ENCODE assay signal across 9 mouse cellular contexts in genomic region chr9:108449860-108450259, GRCm38 (mm10). TPM values are rescaled to one million over a fixed set of nuclear protein-coding genes. Genes with fewer than 3 reads are reported as not detected.
DNase-seq lines count a peak whose midpoint lies in the region; ATAC-seq lines count a peak whose summit lies in the region.
"Had no signal": no experiment of that assay in that cellular context is flagged by ENCODE, and none has a peak within 500 bp of the region (broad histone marks: within the 10 kb centered on the region; RNA-seq: fewer than 3 reads in every experiment).

No protein-coding gene starts in this region.

- peak; percentile 60 for ATAC-seq in neural tube, embryonic 12.5 days (ENCODE audit: low FRiP score, low read depth)

- peak overlapping the region; percentile 74 for H3K27ac ChIP-seq in neural tube, embryonic 12.5 days

- intact Hi-C loops in left cerebral cortex, postnatal 4 days (cut with DNase I) = loop anchor here (5.0 kb wide), 1 partner anchor 48 kb away; no protein-coding TSS in a partner anchor

- H3K9ac ChIP-seq in neural tube, embryonic 12.5 days = peak overlapping the region; percentile 38; the same call in 1 of the 2 replicates

- peaks cover 42% of the 10 kb centered on the region for H3K4me1 ChIP-seq in neural tube, embryonic 12.5 days

- 35% methylated on average over 4 of the region's 4 CpGs for WGBS in neural tube, embryonic 12.5 days

- H3K9me3 ChIP-seq in neural tube, embryonic 12.5 days = no peaks in the 10 kb centered on the region

- peak overlapping the region; percentile 7; the same call in 1 of the 2 replicates for H3K4me3 ChIP-seq in neural tube, embryonic 12.5 days

- H3K27me3 ChIP-seq in neural tube, embryonic 12.5 days (replicated peaks) = no peaks in the 10 kb centered on the region

- H3K4me2 ChIP-seq in neural tube, embryonic 12.5 days (replicated peaks) = peak overlapping the region; percentile 74

- DNase-seq in gastrocnemius, postnatal 10 days = peak; percentile 49
- DNase-seq in gastrocnemius, postnatal 4 days (ENCODE audit: low spot score in 2 of 2) = no peak
- DNase-seq in adrenal gland, postnatal 14 days = peak; percentile 75
- peak; percentile 49 for DNase-seq in forelimb bud, embryonic 11.5 days (ENCODE audit: low read depth, low spot score)
- peak; percentile 82 for DNase-seq in left cerebral cortex, postnatal 4 days
- no peak for DNase-seq in urinary bladder, postnatal 10 days (ENCODE audit: low spot score)
- no peak for DNase-seq in gastrocnemius, adult 18-20 months (ENCODE audit: low spot score)

- peaks cover 13% of the 10 kb centered on the region; the same call in 1 of the 2 replicates for H3K36me3 ChIP-seq in neural tube, embryonic 12.5 days

RNA-seq across cellular contexts. Expression of gene Ccdc71, which starts 10.5 kb away (rescaled TPM):
- 10 to 100 TPM; 20.9 to 21.2 TPM for total RNA-seq in gastrocnemius, postnatal 10 days (2021)
- total RNA-seq in gastrocnemius, postnatal 4 days (2021) = 10 to 100 TPM; 27.0 to 31.3 TPM
- total RNA-seq in adrenal gland, postnatal 14 days (2021) = 35.1 and 36.4 TPM in 2 replicates
- total RNA-seq in left cerebral cortex, postnatal 4 days (2021) = 10 to 100 TPM; 44.3 to 45.7 TPM
- 44.8 and 49.4 TPM in 2 replicates for polyA plus RNA-seq in neural tube, embryonic 12.5 days (2016; fragmentation: Nextera tagmentation; extraction: Ambion mirVana)
- total RNA-seq in gastrocnemius, adult 18-20 months (2021) = 10 to 100 TPM; 14.4 to 15.2 TPM

RNA-seq across cellular contexts. Expression of gene Klhdc8b, which starts 11.5 kb away (rescaled TPM):
- 1 to 10 TPM; 8.0 to 8.8 TPM for total RNA-seq in gastrocnemius, postnatal 10 days (2021)
- total RNA-seq in gastrocnemius, postnatal 4 days (2021) = 10 to 100 TPM; 13.4 to 15.3 TPM
- 29.7 and 30.9 TPM in 2 replicates for total RNA-seq in adrenal gland, postnatal 14 days (2021)
- 10 to 100 TPM; 32.7 to 37.9 TPM for total RNA-seq in left cerebral cortex, postnatal 4 days (2021)
- 51.1 and 63.4 TPM in 2 replicates for polyA plus RNA-seq in neural tube, embryonic 12.5 days (2016; fragmentation: Nextera tagmentation; extraction: Ambion mirVana)
- 1 to 10 TPM; 1.8 to 2.2 TPM for total RNA-seq in gastrocnemius, adult 18-20 months (2021)

RNA-seq across cellular contexts. Expression of gene BC048562, which starts 13.6 kb away (rescaled TPM):
- not detected for total RNA-seq in gastrocnemius, postnatal 10 days (2021)
- not detected for total RNA-seq in gastrocnemius, postnatal 4 days (2021)
- total RNA-seq in adrenal gland, postnatal 14 days (2021) = not detected in 2 replicates
- not detected for total RNA-seq in left cerebral cortex, postnatal 4 days (2021)
- polyA plus RNA-seq in neural tube, embryonic 12.5 days (2016; fragmentation: Nextera tagmentation; extraction: Ambion mirVana) = not detected in 2 replicates
- not detected for total RNA-seq in gastrocnemius, adult 18-20 months (2021)
- polyA plus RNA-seq: frontal cortex, adult 2 months had no signal

RNA-seq across cellular contexts. Expression of gene Ccdc36, which starts 21.6 kb away (rescaled TPM):
- under 1 TPM; 0.14 TPM for total RNA-seq in gastrocnemius, postnatal 10 days (2021)
- total RNA-seq in gastrocnemius, postnatal 4 days (2021) = under 1 TPM; 0.21 to 0.25 TPM
- total RNA-seq in adrenal gland, postnatal 14 days (2021) = not detected in 2 replicates
- total RNA-seq in left cerebral cortex, postnatal 4 days (2021) = under 1 TPM in 1 of 2 experiments, not detected in 1; 0.42 TPM
- 0.80 and 0.84 TPM in 2 replicates for polyA plus RNA-seq in neural tube, embryonic 12.5 days (2016; fragmentation: Nextera tagmentation; extraction: Ambion mirVana)
- not detected for total RNA-seq in gastrocnemius, adult 18-20 months (2021)

RNA-seq across cellular contexts. Expression of gene Lamb2, which starts 29.7 kb away (rescaled TPM):
- total RNA-seq in gastrocnemius, postnatal 10 days (2021) = 100 to 1,000 TPM; 156 to 169 TPM
- 100 to 1,000 TPM; 180 to 191 TPM for total RNA-seq in gastrocnemius, postnatal 4 days (2021)
- 121 and 124 TPM in 2 replicates for total RNA-seq in adrenal gland, postnatal 14 days (2021)
- 10 to 100 TPM; 29.2 to 29.9 TPM for total RNA-seq in left cerebral cortex, postnatal 4 days (2021)
- 28.6 and 29.4 TPM in 2 replicates for polyA plus RNA-seq in neural tube, embryonic 12.5 days (2016; fragmentation: Nextera tagmentation; extraction: Ambion mirVana)
- 100 to 1,000 TPM; 117 to 126 TPM for total RNA-seq in gastrocnemius, adult 18-20 months (2021)

Comparison
In these comparisons a context has a peak if more than half of its experiments do, and no peak if none do; other contexts are left out.
1. DNase-seq: peak in gastrocnemius, postnatal 10 days (single experiment), adrenal gland, postnatal 14 days (single experiment), forelimb bud, embryonic 11.5 days (single experiment) and left cerebral cortex, postnatal 4 days (single experiment); none in gastrocnemius, postnatal 4 days (0 of 2), urinary bladder, postnatal 10 days (single experiment) and gastrocnemius, adult 18-20 months (single experiment).